Mouse (Mus musculus) MEL (cell line): ENCODE data around the gene Itln1. TPM values are rescaled to one million over a fixed set of nuclear protein-coding genes. Genes with fewer than 3 reads are reported as not detected.
A peak's percentile ranks its signal among the peaks of the same experiment; 100 is the strongest.

ENCODE experiments used
- DNase-seq: peaks from one replicate; pipeline ENCODE4 v3.0.0; 2011; ENCODE audit warnings: low read depth, low spot score
- H3K27ac ChIP-seq: 2 replicates; pipeline ENCODE4 v1.5.1; 2012; ENCODE audit warnings: low read depth, mild to moderate bottlenecking, control low read depth, low read length, moderate library complexity; ENCODE audit not compliant: control insufficient read depth
- H3K27me3 ChIP-seq, 2 experiments: fragments of 150-350 bp in 1 of 2; sonication (generic) in 1 of 2; 2 replicates each; pipeline ENCODE4 v1.6.1; 2012; ENCODE audit warnings: low read length in 2 of 2, mild to moderate bottlenecking in 2 of 2, improper control_type of control experiment in 1 of 2, moderate library complexity in 1 of 2; ENCODE audit not compliant: insufficient read depth in 2 of 2, control insufficient read depth in 1 of 2
- H3K36me3 ChIP-seq, 2 experiments: 2 replicates each; pipeline ENCODE4 v1.6.1; 2012 to 2014; ENCODE audit warnings: low read length in 2 of 2, improper control_type of control experiment in 1 of 2, inconsistent platforms in 1 of 2, mild to moderate bottlenecking in 1 of 2; ENCODE audit not compliant: insufficient read depth in 2 of 2, control insufficient read depth in 1 of 2
- H3K4me1 ChIP-seq, 2 experiments: fragments of 150-350 bp in 1 of 2; sonication (generic) in 1 of 2; 2 replicates each; pipeline ENCODE4 v1.6.1; 2012; ENCODE audit warnings: low read length in 2 of 2, improper control_type of control experiment in 1 of 2, mild to moderate bottlenecking in 1 of 2; ENCODE audit not compliant: insufficient read depth in 2 of 2, control insufficient read depth in 1 of 2
- H3K4me3 ChIP-seq, 2 experiments: fragments of 150-350 bp in 1 of 2; sonication (generic) in 1 of 2; 2 replicates each; pipeline ENCODE4 v1.5.1; 2012; ENCODE audit warnings: low read depth in 2 of 2, low read length in 2 of 2, mild to moderate bottlenecking in 2 of 2, moderate library complexity in 2 of 2, control low read depth in 1 of 2, improper control_type of control experiment in 1 of 2; ENCODE audit not compliant: control insufficient read depth in 1 of 2, insufficient read depth in 1 of 2
- H3K79me2 ChIP-seq: 2 replicates; pipeline ENCODE4 v1.6.1; 2012; ENCODE audit warnings: mild to moderate bottlenecking, low read length, moderate library complexity; ENCODE audit not compliant: control insufficient read depth, poor library complexity, insufficient read depth
- H3K9ac ChIP-seq: 2 replicates; pipeline ENCODE4 v1.6.1; 2012; ENCODE audit warnings: low read depth, mild to moderate bottlenecking, control low read depth, low read length, moderate library complexity; ENCODE audit not compliant: control insufficient read depth, poor library complexity, severe bottlenecking
- H3K9me3 ChIP-seq: fragments of 150-350 bp; sonication (generic); replicated peaks from 2 replicates; pipeline ENCODE4 v1.6.1; 2012; ENCODE audit warnings: mild to moderate bottlenecking, low read length, improper control_type of control experiment, moderate library complexity; ENCODE audit not compliant: insufficient read depth
- BHLHE40 ChIP-seq: IDR thresholded peaks from 2 replicates; pipeline ENCODE4 v1.6.1; 2012; ENCODE audit warnings: low read depth, mild to moderate bottlenecking, inconsistent platforms, low read length, improper control_type of control experiment, borderline replicate concordance
- CHD1 ChIP-seq: IDR thresholded peaks from 2 replicates; pipeline ENCODE4 v1.6.1; 2012; ENCODE audit warnings: low read depth, mild to moderate bottlenecking, inconsistent platforms, low read length, improper control_type of control experiment
- CHD2 ChIP-seq: IDR thresholded peaks from 2 replicates; pipeline ENCODE4 v1.6.1; 2011; ENCODE audit warnings: low read length, improper control_type of control experiment
- CTCF ChIP-seq, 3 experiments: IDR thresholded peaks in 2 of 3; conservative IDR thresholded peaks in 1 of 3; 2 replicates each; pipeline ENCODE4 v1.5.1; 2011 to 2012; ENCODE audit warnings: low read length in 3 of 3, low read depth in 2 of 3, mild to moderate bottlenecking in 2 of 3, improper control_type of control experiment in 1 of 3, inconsistent platforms in 1 of 3, mixed read lengths in 1 of 3, moderate library complexity in 1 of 3; ENCODE audit not compliant: control insufficient read depth in 1 of 3, insufficient read depth in 1 of 3, poor library complexity in 1 of 3, severe bottlenecking in 1 of 3
- E2F4 ChIP-seq: IDR thresholded peaks from 2 replicates; pipeline ENCODE4 v1.6.1; 2011; ENCODE audit warnings: low read depth, low read length, improper control_type of control experiment, borderline replicate concordance
- ELF1 ChIP-seq: IDR thresholded peaks from 2 replicates; pipeline ENCODE4 v1.6.1; 2014; ENCODE audit warnings: low read depth, mild to moderate bottlenecking, inconsistent platforms, low read length, improper control_type of control experiment, moderate library complexity
- EP300 ChIP-seq, 2 experiments: IDR thresholded peaks; 2 replicates each; pipeline ENCODE4 v1.6.1; 2011; ENCODE audit warnings: improper control_type of control experiment in 2 of 2, low read length in 2 of 2, low read depth in 1 of 2, mild to moderate bottlenecking in 1 of 2
- ETS1 ChIP-seq: IDR thresholded peaks from 2 replicates; pipeline ENCODE4 v1.6.1; 2012; ENCODE audit warnings: low read depth, mild to moderate bottlenecking, inconsistent platforms, low read length, improper control_type of control experiment, moderate library complexity
- GABPA ChIP-seq: IDR thresholded peaks from 2 replicates; pipeline ENCODE4 v1.6.1; 2012; ENCODE audit warnings: low read depth, mild to moderate bottlenecking, inconsistent platforms, low read length, improper control_type of control experiment, moderate library complexity
- GATA1 ChIP-seq: IDR thresholded peaks from 2 replicates; pipeline ENCODE4 v1.6.1; 2011; ENCODE audit warnings: low read depth, low read length, improper control_type of control experiment
- JUND ChIP-seq: IDR thresholded peaks from 2 replicates; pipeline ENCODE4 v1.6.1; 2011; ENCODE audit warnings: low read depth, mild to moderate bottlenecking, improper control_type of control experiment, low read length
- KAT2A ChIP-seq: conservative IDR thresholded peaks from 2 replicates; pipeline ENCODE4 v1.6.1; 2012; ENCODE audit warnings: low read depth, low read length, improper control_type of control experiment, inconsistent platforms
- MAFK ChIP-seq: IDR thresholded peaks from 2 replicates; pipeline ENCODE4 v1.6.1; 2011; ENCODE audit warnings: low read depth, mild to moderate bottlenecking, low read length, improper control_type of control experiment, borderline replicate concordance
- MAZ ChIP-seq: IDR thresholded peaks from 2 replicates; pipeline ENCODE4 v1.6.1; 2012; ENCODE audit warnings: low read depth, mild to moderate bottlenecking, inconsistent platforms, low read length, improper control_type of control experiment
- MEF2A ChIP-seq: IDR thresholded peaks from 2 replicates; pipeline ENCODE4 v1.6.1; 2014; ENCODE audit warnings: low read depth, mild to moderate bottlenecking, inconsistent platforms, low read length, improper control_type of control experiment; ENCODE audit not compliant: poor library complexity, insufficient replicate concordance, severe bottlenecking; ENCODE audit errors: extremely low read depth
- MXI1 ChIP-seq: IDR thresholded peaks from 2 replicates; pipeline ENCODE4 v1.6.1; 2011; ENCODE audit warnings: mild to moderate bottlenecking, low read depth, low read length, improper control_type of control experiment
- NELFE ChIP-seq: IDR thresholded peaks from 2 replicates; pipeline ENCODE4 v1.6.1; 2011; ENCODE audit warnings: low read depth, low read length, improper control_type of control experiment
- POLR2A ChIP-seq, 2 experiments: IDR thresholded peaks; 2 replicates each; pipeline ENCODE4 v1.6.1; 2011 to 2012; ENCODE audit warnings: low read length in 2 of 2, mild to moderate bottlenecking in 2 of 2, control low read depth in 1 of 2, improper control_type of control experiment in 1 of 2, low read depth in 1 of 2, moderate library complexity in 1 of 2; ENCODE audit not compliant: control insufficient read depth in 1 of 2, insufficient read depth in 1 of 2, poor library complexity in 1 of 2
- POLR2AphosphoS5 ChIP-seq: IDR thresholded peaks from 2 replicates; pipeline ENCODE4 v1.6.1; 2012; ENCODE audit warnings: low read depth, borderline replicate concordance, mild to moderate bottlenecking, inconsistent platforms, low read length, moderate library complexity, mixed read lengths
- RAD21 ChIP-seq: IDR thresholded peaks from 2 replicates; pipeline ENCODE4 v1.6.1; 2011; ENCODE audit warnings: mild to moderate bottlenecking, low read depth, low read length, improper control_type of control experiment
- RCOR1 ChIP-seq: IDR thresholded peaks from 2 replicates; pipeline ENCODE4 v1.6.1; 2012; ENCODE audit warnings: low read depth, mild to moderate bottlenecking, inconsistent platforms, low read length, improper control_type of control experiment
- SIN3A ChIP-seq: IDR thresholded peaks from 2 replicates; pipeline ENCODE4 v1.6.1; 2012; ENCODE audit warnings: low read length, improper control_type of control experiment, inconsistent platforms
- SMC3 ChIP-seq: IDR thresholded peaks from 2 replicates; pipeline ENCODE4 v1.6.1; 2011; ENCODE audit warnings: low read depth, low read length, improper control_type of control experiment
- TBP ChIP-seq: IDR thresholded peaks from 2 replicates; pipeline ENCODE4 v1.8.0; 2011; ENCODE audit warnings: low read depth, low read length, improper control_type of control experiment
- TCF12 ChIP-seq: IDR thresholded peaks from 2 replicates; pipeline ENCODE4 v1.6.1; 2014; ENCODE audit warnings: low read depth, mild to moderate bottlenecking, inconsistent platforms, low read length, improper control_type of control experiment, moderate library complexity
- USF1 ChIP-seq: IDR thresholded peaks from 2 replicates; pipeline ENCODE4 v1.6.1; 2014; ENCODE audit warnings: low read depth, mild to moderate bottlenecking, inconsistent platforms, low read length, improper control_type of control experiment, moderate library complexity
- USF2 ChIP-seq, 2 experiments: IDR thresholded peaks; 2 replicates each; pipeline ENCODE4 v1.6.1; 2011 to 2012; ENCODE audit warnings: improper control_type of control experiment in 2 of 2, low read length in 2 of 2, borderline replicate concordance in 1 of 2, inconsistent platforms in 1 of 2, low read depth in 1 of 2, mild to moderate bottlenecking in 1 of 2; ENCODE audit not compliant: insufficient read depth in 1 of 2
- ZC3H11A ChIP-seq: IDR thresholded peaks from 2 replicates; pipeline ENCODE4 v1.6.1; 2012; ENCODE audit warnings: low read depth, mild to moderate bottlenecking, inconsistent platforms, low read length, improper control_type of control experiment
- ZMIZ1 ChIP-seq: IDR thresholded peaks from 2 replicates; pipeline ENCODE4 v1.6.1; 2012; ENCODE audit warnings: low read depth, mild to moderate bottlenecking, inconsistent platforms, low read length, improper control_type of control experiment, moderate library complexity
- polyA plus RNA-seq, 2 experiments: library from polyadenylated mRNA; stranded (reverse) in 1 of 2; unstranded in 1 of 2; fragments of >175 nt in 1 of 2; fragments of >200 nt in 1 of 2; gene quantifications; 2 replicates each; pipeline versions ENCODE4 v1.2.1 to v1.2.4; 2012; ENCODE audit warnings: low replicate concordance in 2 of 2, low read depth in 1 of 2; ENCODE audit not compliant: insufficient read length in 2 of 2, insufficient read depth in 1 of 2, missing spikeins in 1 of 2
- total RNA-seq: library from RNA; depleted of rRNA; stranded (reverse); fragments of 300-350 nt; gene quantifications from 2 replicates; pipeline ENCODE4 v1.2.3, GENCODE M21; 2012

Itln1 gene
- total and polyA plus RNA-seq, 3 experiments = not detected

DNA sequence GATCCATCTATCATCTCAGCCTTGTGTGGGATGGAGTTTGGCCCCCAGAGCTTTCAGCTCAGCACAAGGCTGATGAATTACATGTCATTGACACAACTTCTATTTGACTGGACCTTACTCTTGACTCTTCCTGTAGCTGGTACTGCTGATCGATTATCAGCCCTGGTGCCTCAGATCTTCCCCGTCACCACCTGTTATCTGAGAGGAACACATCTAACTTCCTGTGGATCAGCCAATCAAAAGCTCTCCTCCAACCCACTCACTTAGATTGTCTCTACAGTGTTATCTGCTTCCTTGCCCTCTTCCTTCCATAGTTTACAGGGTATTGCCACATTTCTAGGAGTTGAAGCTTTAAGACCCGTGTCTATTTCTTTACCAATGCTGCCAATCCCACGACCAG is 30.8 kb upstream of the Itln1 start:
- no peak overlapping the region for H3K9ac ChIP-seq
- H3K79me2 ChIP-seq = no peaks in the 10 kb centered on the region
- no peak overlapping the region for H3K27ac ChIP-seq
- H3K36me3 ChIP-seq = no peaks in the 10 kb centered on the region
- no peak overlapping the region for H3K4me3 ChIP-seq
- no peak for DNase-seq
- no peaks in the 10 kb centered on the region for H3K9me3 ChIP-seq
- TF ChIP-seq MAZ = no peak
- TF ChIP-seq TCF12 = no peak
- TF ChIP-seq E2F4 = no peak
- peak; percentile 32; the same call in 1 of the 2 replicates for TF ChIP-seq GATA1
- TF ChIP-seq USF2 (IDR thresholded peaks at IDR 0.05; ENCODE audit: borderline replicate concordance in 1 of 2, insufficient read depth in 1 of 2, low read depth in 1 of 2, low read length in 2 of 2) = no peak
- no peak for TF ChIP-seq ZMIZ1
- TF ChIP-seq MAFK = no peak
- TF ChIP-seq ZC3H11A = no peak
- no peak for TF ChIP-seq RCOR1
- TF ChIP-seq POLR2A (IDR thresholded peaks at IDR 0.05; ENCODE audit: control insufficient read depth in 1 of 2, insufficient read depth in 1 of 2, low read depth in 1 of 2, low read length in 2 of 2, poor library complexity in 1 of 2) = no peak
- no peak for TF ChIP-seq RAD21
- 0 out of 4 replicates have a peak, but pooled peaks of 1 of the 2 experiments have one; percentile 17 for TF ChIP-seq EP300 (IDR thresholded peaks at IDR 0.05; ENCODE audit: low read depth in 1 of 2, low read length in 2 of 2)
- TF ChIP-seq ETS1 = no peak
- H3K4me1 ChIP-seq = no peaks in the 10 kb centered on the region
- peaks cover 0 to 2% of the 10 kb centered on the region in 2 experiments; a peak in 1 of 4 replicates for H3K27me3 ChIP-seq

GRCm38 (mm10) chr1:171564247-171564646 is 29.2 kb upstream of the Itln1 start:
- Histone ChIP-seq H3K79me2 (no peaks in the 10 kb centered on the region), H3K4me1 (no peaks in the 10 kb centered on the region), H3K36me3 (no peaks in the 10 kb centered on the region), H3K27me3 (peaks cover 0 to 2% of the 10 kb centered on the region in 2 experiments; a peak in 1 of 4 replicates), H3K27ac (no peak overlapping the region), H3K9ac (no peak overlapping the region), H3K4me3 (no peak overlapping the region), H3K9me3 (no peaks in the 10 kb centered on the region)
- DNase-seq = peak; percentile 81
- TF ChIP-seq RAD21 (peak; percentile 29), USF1 (no peak), POLR2AphosphoS5 (no peak), USF2 (IDR thresholded peaks at IDR 0.05; ENCODE audit: borderline replicate concordance in 1 of 2, insufficient read depth in 1 of 2, low read depth in 1 of 2, low read length in 2 of 2) (no peak), JUND (no peak), KAT2A (no peak), ELF1 (no peak), RCOR1 (no peak), SMC3 (peak; percentile 48), ETS1 (no peak), ZMIZ1 (no peak), ZC3H11A (0 out of 2 replicates have a peak, but pooled peaks have one; percentile 8), GATA1 (no peak), EP300 (IDR thresholded peaks at IDR 0.05; ENCODE audit: low read depth in 1 of 2, low read length in 2 of 2) (no peak), SIN3A (no peak), BHLHE40 (no peak), CTCF (IDR thresholded peaks at IDR 0.05 in 2 of 3, conservative IDR thresholded peaks at IDR 0.05 in 1 of 3; ENCODE audit: control insufficient read depth in 1 of 3, insufficient read depth in 1 of 3, low read depth in 2 of 3, low read length in 3 of 3, poor library complexity in 1 of 3, severe bottlenecking in 1 of 3) (peak; percentile 89 to 97 (median 92)), GABPA (no peak), MEF2A (no peak), CHD1 (no peak), MAFK (no peak), TCF12 (no peak), NELFE (no peak), MAZ (no peak), CHD2 (no peak), TBP (no peak), E2F4 (no peak), MXI1 (no peak)
